Mouse (Mus musculus) embryonic fibroblast, embryonic 13.5 days (primary cell): ENCODE measurements around the gene Cacna1d. TPM values are rescaled to one million over a fixed set of nuclear protein-coding genes. Genes with fewer than 3 reads are reported as not detected.

Experiments used
- H3K27ac ChIP-seq: 2 replicates; pipeline ENCODE4 v1.5.1; 2012; ENCODE audit warnings: low read length, control low read depth, inconsistent platforms; ENCODE audit not compliant: insufficient read depth
- H3K4me1 ChIP-seq: 2 replicates; pipeline ENCODE4 v1.6.1; 2011; ENCODE audit warnings: low read length; ENCODE audit not compliant: control insufficient read depth, insufficient read depth
- H3K4me3 ChIP-seq: 2 replicates; pipeline ENCODE4 v1.5.1; 2011; ENCODE audit warnings: mild to moderate bottlenecking, control low read depth, low read length; ENCODE audit not compliant: insufficient read depth
- CTCF ChIP-seq: IDR thresholded peaks from 2 replicates; pipeline ENCODE4 v1.5.1; 2011; ENCODE audit warnings: mild to moderate bottlenecking, control low read depth, low read length, moderate library complexity, borderline replicate concordance; ENCODE audit not compliant: insufficient read depth
- POLR2A ChIP-seq: IDR thresholded peaks from 2 replicates; pipeline ENCODE4 v1.6.1; 2011; ENCODE audit warnings: low read depth, mild to moderate bottlenecking, control low read depth, low read length, moderate library complexity
- polyA plus RNA-seq: library from polyadenylated mRNA; stranded (reverse); fragments of >200 nt; gene quantifications from 2 replicates; pipeline ENCODE4 v1.2.4, GENCODE M21; 2011; ENCODE audit warnings: low read depth; ENCODE audit not compliant: missing spikeins, insufficient read length

Gene Cacna1d
- polyA plus RNA-seq, 1 experiment = not detected

DNA sequence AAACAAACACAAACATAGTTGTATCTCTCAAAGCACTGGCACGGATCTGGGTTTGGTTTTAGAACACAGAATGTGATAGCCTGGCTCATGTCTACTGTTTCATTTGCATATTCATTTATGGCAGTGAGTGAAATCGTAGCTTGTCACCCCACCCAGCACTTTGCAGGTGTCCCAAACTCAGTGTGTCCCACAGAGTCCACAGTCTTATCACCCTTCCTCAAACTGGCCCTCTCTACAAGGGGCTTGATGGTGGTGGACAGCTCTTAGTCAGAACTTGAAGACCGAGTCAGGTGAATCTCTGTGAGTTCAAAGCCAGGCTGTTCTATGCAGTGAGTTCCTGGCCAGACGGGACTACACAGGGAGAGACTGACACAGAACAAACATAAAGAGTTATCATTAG lies 234.8 kb downstream of the Cacna1d start:
- H3K4me3 ChIP-seq = no peak overlapping the region
- TF ChIP-seq CTCF = no peak
- no peak for TF ChIP-seq POLR2A
- no peaks in the 10 kb centered on the region for H3K4me1 ChIP-seq

GRCm38 (mm10) chr14:30255701-30256400 lies 235.4 kb downstream of the Cacna1d start:
- no peak for TF ChIP-seq POLR2A
- no peak for TF ChIP-seq CTCF
- no peaks in the 10 kb centered on the region for H3K4me1 ChIP-seq
- H3K27ac ChIP-seq = no peak overlapping the region
- H3K4me3 ChIP-seq = no peak overlapping the region

More for the DNA sequence above, 234.8 kb downstream of the Cacna1d start:
- H3K27ac ChIP-seq = no peak overlapping the region

DNA sequence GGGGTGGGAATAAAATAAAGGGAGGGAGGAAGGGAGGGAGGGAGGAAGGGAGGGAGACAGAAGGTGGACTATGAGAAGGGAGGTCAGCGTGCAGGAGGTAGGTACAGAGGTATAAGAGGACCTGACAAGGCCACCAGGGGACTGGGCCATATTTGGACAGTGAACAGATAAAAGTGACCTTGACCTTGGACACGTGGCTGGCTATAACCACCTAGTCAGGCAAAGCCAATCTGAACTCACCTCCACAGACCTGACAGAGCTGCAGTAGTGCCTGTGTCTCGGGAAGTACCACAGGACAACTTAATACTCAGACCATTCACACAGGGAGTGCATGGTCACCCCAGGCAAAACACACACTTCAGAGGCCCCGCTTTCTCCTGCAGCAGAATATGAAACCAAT lies 236.5 kb downstream of the Cacna1d start:
- no peaks in the 10 kb centered on the region for H3K4me1 ChIP-seq
- H3K27ac ChIP-seq = no peak overlapping the region
- TF ChIP-seq POLR2A (no peak), CTCF (no peak)
- H3K4me3 ChIP-seq = no peak overlapping the region

DNA sequence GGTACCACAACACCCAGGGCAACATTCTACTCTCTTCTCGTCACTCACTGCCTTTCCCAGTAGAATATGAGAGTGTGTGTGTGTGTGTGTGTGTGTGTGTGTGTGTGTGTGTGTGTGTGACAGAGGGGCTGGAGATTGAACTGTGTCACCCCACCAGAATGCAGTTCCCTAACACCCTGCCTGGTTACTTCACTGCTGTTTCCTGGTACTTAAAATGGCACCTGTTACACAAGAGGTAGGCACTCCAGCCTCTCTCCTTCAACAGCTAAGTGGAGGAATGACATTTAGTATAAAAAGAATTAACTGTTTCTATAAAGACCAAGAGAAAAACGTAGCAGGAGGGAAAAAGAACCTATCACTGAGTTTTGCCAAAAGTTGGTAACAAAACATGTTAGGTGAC lies 238.4 kb downstream of the Cacna1d start:
- Histone ChIP-seq H3K4me3 (no peak overlapping the region), H3K4me1 (no peaks in the 10 kb centered on the region), H3K27ac (no peak overlapping the region)
- TF ChIP-seq CTCF (no peak), POLR2A (no peak)

GRCm38 (mm10) chr14:30251351-30251750 lies 239.9 kb downstream of the Cacna1d start:
- H3K4me3 ChIP-seq = no peak overlapping the region
- no peak overlapping the region for H3K27ac ChIP-seq
- TF ChIP-seq POLR2A (no peak), CTCF (no peak)
- H3K4me1 ChIP-seq = no peaks in the 10 kb centered on the region

DNA sequence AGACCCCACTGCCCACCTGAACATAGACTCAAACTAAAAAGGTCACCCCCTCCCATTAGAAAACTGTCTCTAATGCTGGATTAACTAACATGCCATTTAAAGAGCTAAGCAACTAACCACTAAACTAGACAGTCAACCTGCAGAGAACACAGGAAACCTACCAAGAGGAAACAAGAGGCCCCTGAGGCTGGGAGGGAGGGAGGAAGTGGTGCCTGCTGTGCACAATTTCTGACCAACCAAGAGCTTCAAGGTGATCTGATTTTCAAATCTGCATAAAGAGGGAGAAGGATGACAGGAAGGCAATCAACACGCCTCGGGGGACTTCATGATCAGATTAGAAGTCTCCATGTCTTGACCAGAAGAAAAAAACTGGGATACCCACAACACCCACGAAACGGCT lies 241.7 kb downstream of the Cacna1d start:
- no peak for TF ChIP-seq CTCF
- TF ChIP-seq POLR2A = no peak
- Histone ChIP-seq H3K27ac (no peak overlapping the region), H3K4me1 (no peaks in the 10 kb centered on the region), H3K4me3 (no peak overlapping the region)

DNA sequence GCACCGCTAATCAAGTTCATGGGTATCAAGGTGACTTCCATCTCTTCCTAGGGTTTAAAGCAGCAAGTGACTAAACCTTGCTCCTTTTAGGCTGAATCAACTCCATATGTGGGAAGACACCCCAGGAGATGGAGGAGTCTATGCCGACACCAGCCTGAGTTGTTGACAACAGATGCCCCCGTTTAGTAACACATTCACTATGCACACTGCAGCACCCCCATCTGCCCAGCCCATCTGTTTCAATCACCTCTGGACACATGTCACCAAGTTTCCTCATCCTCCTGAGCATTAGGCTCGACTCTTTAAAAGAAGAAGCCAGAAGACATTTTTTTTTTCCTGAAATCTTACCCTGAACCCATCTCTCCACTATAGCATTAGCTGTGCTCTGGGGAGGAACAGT lies 242.4 kb downstream of the Cacna1d start:
- no peak overlapping the region for H3K4me3 ChIP-seq
- no peak for TF ChIP-seq POLR2A
- TF ChIP-seq CTCF = no peak
- no peak overlapping the region for H3K27ac ChIP-seq
- H3K4me1 ChIP-seq = no peaks in the 10 kb centered on the region

DNA sequence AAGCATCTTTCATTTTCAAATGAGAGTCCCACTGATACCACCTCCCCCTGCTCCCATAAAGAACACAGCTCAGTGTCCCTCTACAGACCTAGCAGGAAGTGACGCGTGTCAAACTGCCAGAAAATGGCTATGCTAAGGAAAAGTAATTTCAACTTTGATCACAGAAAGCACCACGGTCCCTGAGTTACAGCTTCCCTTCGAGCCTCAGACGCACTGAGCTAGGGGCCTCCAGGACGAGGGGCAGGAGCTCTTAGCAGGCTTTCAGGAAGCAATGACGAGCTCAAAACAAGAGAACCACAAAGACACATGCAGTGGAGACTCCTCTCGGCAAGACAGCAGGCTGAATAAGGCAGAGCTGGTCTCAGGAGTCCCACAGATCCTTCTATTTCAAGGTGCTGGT lies 243.1 kb downstream of the Cacna1d start:
- Histone ChIP-seq H3K4me3 (no peak overlapping the region), H3K27ac (no peak overlapping the region)
- no peak for TF ChIP-seq CTCF
- no peak for TF ChIP-seq POLR2A

GRCm38 (mm10) chr14:30247606-30248005 lies 243.6 kb downstream of the Cacna1d start:
- Histone ChIP-seq H3K27ac (no peak overlapping the region), H3K4me3 (no peak overlapping the region), H3K4me1 (no peaks in the 10 kb centered on the region)

More for the DNA sequence above, 243.1 kb downstream of the Cacna1d start:
- no peaks in the 10 kb centered on the region for H3K4me1 ChIP-seq

GRCm38 (mm10) chr14:30244776-30245175 lies 246.5 kb downstream of the Cacna1d start:
- Histone ChIP-seq H3K4me1 (no peaks in the 10 kb centered on the region), H3K27ac (no peak overlapping the region)

More at GRCm38 (mm10) chr14:30247606-30248005, 243.6 kb downstream of the Cacna1d start:
- no peak for TF ChIP-seq POLR2A
- no peak for TF ChIP-seq CTCF

GRCm38 (mm10) chr14:30242818-30243205 lies 248.4 kb downstream of the Cacna1d start:
- TF ChIP-seq POLR2A (no peak), CTCF (no peak)

More at GRCm38 (mm10) chr14:30244776-30245175, 246.5 kb downstream of the Cacna1d start:
- no peak overlapping the region for H3K4me3 ChIP-seq
- TF ChIP-seq POLR2A (no peak), CTCF (no peak)

More at GRCm38 (mm10) chr14:30242818-30243205, 248.4 kb downstream of the Cacna1d start:
- Histone ChIP-seq H3K4me1 (no peaks in the 10 kb centered on the region), H3K27ac (no peak overlapping the region), H3K4me3 (no peak overlapping the region)
